Mouse (Mus musculus): ENCODE measurements around the gene Rnft1. TPM values are rescaled to one million over a fixed set of nuclear protein-coding genes. Genes with fewer than 3 reads are reported as not detected.
A peak's percentile ranks its signal among the peaks of the same experiment; 100 is the strongest.

Rnft1 gene
- total RNA-seq, 2 experiments from 2014 or later, result 42.1 to 45.2 TPM

DNA sequence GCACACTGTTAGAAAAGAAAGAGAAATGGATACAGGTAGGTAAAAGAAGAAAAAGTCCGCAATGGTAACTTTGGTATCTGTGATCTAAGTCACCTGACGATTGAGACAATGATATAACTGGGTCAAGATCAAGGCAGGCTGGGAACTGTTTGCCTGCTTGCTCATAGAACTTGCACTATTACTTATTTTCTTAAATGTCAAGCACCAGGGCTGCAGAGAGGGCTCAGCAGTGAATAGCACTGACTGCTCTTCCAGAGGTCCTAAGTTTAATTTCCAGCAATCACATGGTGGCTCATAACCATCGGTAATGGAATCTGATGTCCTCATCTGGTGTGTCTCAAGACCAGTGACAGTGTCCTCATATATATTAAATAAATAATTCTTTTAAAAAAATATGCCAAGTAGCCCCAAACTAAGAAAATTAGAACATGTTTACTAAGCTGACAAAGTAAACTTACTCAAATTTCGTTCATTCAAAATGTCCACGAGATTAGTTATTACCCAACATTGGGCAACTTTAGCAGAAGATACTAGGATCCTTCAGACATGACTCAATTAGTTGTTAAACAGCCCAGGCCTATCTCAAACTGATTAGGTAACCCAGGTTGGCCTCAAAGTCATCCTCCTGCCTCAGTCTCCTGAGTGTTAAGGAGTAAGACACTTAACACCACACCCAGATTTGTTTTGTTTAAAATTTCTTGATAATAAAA, 49.9 kb downstream of the Rnft1 start:
- intact Hi-C loops (cut with DNase I), result no loop called here
- H3K4me3 ChIP-seq, result no peak overlapping the region
- no peak for TF ChIP-seq CTCF (IDR thresholded peaks at IDR 0.05)
- H3K27ac ChIP-seq, result 0 out of 2 replicates have a peak overlapping the region, but pooled peaks have one; percentile 29
- DNase-seq, result no peak

DNA sequence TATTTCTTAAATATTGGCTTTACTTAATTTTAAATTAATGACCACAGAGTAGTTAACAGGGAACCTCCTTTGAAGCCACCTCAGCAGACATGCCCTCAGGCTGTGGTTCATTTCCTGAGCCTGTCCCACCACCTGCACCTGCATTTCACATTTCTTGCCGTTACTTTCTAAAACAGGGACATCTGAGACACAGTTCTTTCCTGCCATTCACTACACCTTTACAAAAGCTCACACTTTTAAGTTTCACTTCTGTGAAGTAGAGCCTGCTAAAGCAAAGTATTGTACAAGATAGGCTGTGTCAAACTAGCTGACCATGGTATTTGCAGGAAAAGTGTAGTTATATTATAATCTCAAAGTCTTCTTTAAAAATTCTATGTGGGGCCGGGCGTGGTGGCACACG, 54.3 kb downstream of the Rnft1 start:
- no peak for TF ChIP-seq CTCF (IDR thresholded peaks at IDR 0.05)
- intact Hi-C loops (cut with DNase I), result no loop called here
- Histone ChIP-seq H3K27ac (no peak overlapping the region), H3K4me3 (no peak overlapping the region)
- no peak for DNase-seq

DNA sequence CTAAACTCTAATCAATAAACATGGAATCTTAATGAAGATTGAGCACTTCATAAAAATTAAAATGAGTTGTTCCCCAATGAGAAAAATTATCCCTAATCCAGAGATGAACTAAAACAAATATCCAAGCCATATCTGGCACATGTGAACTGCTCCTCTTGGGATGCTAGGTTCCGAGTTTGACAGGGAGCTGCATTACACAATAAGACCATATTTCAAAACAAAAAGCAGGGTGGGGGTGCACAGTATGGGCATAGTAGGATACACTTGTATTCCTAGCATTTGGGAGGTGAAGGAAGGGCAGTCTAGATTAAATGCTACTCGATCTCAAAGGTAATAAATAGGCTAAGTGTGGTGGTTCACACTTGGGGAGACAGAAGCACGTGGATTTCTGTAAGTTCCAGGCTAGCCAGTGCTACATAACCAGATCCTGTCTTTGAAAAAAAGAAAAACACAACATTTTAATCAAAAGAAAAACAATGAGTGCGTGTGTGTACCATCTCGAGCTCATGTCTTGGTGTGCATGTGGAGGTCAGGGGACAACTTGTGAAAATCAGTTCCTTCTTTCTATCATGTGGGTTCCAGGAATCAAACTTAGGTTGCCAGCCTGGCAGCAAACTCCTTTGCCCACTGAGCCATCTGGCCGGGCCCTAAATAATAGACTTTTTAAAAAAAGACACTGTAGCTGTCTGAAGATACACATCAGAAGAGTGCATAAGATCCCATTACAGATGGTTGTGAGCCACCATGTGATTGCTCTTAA, 55.4 kb downstream of the Rnft1 start:
- no peak for TF ChIP-seq CTCF (IDR thresholded peaks at IDR 0.05)
- Histone ChIP-seq H3K27ac (no peak overlapping the region), H3K4me3 (no peak overlapping the region)
- intact Hi-C loops (cut with DNase I), result no loop called here
- DNase-seq, result no peak

DNA sequence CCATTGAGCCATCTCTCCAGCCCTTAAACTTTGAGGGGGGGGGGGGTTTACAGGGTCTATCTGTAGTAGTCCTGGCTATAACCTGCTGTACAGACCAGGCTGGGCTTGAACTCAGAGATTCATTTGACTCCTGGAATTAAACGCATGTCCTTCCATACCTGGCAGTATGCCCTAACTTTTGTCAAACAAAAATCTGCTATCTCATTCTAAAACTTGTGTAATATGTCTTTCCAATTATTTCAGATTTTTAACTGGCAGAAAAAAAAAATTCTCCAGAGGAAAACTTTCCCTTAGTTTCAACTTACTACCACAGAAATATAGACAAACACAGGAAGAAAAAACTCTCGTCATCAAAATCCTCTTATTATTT, 56.0 kb downstream of the Rnft1 start:
- intact Hi-C loops (cut with DNase I), result no loop called here
- TF ChIP-seq CTCF (IDR thresholded peaks at IDR 0.05), result no peak
- Histone ChIP-seq H3K27ac (no peak overlapping the region), H3K4me3 (no peak overlapping the region)
- DNase-seq, result no peak

DNA sequence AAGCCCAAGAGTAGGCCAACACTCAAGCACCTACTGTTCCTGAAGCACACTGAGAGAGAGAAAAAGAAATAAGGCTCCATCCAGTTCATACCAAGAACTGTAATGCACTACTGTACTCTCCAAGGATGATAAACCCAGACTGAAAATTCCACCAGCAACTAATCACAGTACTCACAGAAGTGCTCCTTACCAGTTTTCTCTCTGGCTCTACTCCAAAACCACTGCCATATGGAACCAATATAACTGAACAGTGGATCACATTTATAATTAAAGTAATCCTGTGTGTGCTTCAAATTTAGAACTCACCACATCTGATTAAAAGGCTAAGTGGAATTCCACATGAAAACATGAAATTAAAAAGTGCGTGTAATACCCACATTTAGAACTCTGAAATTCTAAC, 58.4 kb downstream of the Rnft1 start:
- no peak for DNase-seq
- intact Hi-C loops (cut with DNase I), result no loop called here
- Histone ChIP-seq H3K4me3 (peak overlapping the region; percentile 96), H3K27ac (peak overlapping the region; percentile 94; the same call in 1 of the 2 replicates)
- TF ChIP-seq CTCF (IDR thresholded peaks at IDR 0.05), result no peak

DNA sequence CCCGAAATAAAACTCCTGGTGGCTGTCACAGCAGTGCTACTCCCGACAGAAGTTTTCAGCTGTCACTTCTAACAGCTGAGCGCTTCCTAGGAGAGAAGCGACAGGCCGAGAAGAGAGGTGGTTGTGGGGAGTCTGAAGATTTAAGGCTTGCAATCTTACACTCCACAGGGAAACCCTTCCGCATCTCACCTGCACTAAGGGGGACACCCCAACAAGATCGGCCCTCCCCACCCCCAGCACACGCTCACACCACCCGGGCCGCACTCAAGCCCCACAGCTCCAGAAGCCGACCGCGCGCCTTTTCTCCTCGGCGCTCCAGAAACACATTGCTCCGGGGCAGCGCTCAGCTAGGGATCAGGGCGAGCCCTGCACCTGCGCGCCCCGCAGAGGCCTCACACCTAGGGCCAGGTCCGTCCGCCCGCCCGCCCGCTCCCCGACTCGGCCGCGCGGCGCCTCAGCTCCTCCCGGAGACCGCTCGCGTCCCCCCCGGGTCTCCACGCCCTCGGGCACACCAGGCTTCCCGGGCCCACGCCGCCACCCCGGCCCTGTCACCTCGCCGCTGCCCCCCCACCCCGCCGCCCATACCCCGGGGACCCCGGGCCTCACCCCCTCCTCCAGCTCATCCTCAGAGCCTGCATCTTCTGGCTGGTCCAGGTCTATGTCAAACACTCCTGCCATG, 59.6 kb downstream of the Rnft1 start:
- Histone ChIP-seq H3K27ac (peak overlapping the region; percentile 94), H3K4me3 (peak overlapping the region; percentile 96)
- intact Hi-C loops (cut with DNase I), result no loop called here
- no peak for TF ChIP-seq CTCF (IDR thresholded peaks at IDR 0.05)
- DNase-seq, result peak; percentile 68

DNA sequence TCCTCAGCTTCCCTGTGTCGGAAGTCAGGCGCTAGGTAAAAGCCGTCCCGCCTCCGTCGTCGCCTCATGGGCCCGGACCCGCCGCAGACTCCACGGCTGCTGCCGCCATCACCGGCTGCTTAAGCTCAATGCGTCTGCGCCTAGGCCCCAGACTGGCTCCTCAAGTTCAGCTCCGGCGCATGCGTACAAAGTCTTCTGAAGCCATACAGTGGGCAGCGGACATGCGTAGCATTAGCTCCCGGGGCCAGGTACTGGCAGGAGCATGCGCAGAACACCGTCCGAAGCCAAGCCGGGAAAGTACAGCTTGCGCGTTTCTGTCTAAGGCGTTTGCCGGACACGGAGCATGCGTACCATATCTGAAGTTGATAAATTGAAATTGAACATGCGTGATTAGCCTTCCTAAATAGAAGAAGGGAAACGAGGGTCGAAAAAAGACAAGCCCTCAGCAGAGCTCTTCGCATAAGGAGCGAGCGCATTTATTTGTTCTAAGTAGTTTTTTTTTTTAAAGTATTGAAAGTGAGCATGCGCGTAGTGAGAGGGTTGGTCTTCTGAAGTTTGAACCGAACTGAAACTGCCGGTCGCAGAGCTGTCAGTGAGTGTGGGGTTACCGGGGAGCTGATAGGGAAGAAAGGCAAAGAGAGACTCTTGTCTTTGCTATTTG, 60.3 kb downstream of the Rnft1 start, which contains the start of the genes Rps6kb1 and Tubd1:
Gene Rps6kb1 (minus strand): TSS at position 167 of the 661 bp plus-strand sequence.
Gene Tubd1 (plus strand): TSS at position 353 of the 661 bp plus-strand sequence.
- intact Hi-C loops (cut with DNase I), result no loop called here
- H3K4me3 ChIP-seq, result peak within 1 kb of the TSS; percentile 96
- no peak for TF ChIP-seq CTCF (IDR thresholded peaks at IDR 0.05)
- H3K27ac ChIP-seq, result peak within 1 kb of the TSS; percentile 94
- DNase-seq, result peak; percentile 100

DNA sequence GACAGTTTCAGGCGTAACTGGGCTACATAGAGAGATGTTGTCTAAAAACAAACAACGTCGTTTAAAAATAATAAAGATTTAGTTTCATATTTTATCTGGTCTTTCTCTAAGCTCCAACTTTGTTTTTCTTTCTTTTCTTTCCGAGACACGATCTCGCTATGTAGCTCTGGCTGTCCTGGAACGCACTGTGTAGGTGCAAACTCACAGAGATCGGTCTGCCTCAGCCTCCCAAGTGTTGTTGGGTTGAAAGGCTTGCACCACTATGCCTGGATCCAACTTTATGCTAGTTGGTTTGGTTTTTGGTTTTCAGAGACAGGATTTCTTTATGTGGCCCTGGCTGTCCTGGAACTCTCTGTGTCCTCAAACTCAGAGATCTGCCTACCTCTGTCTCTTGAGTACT, 61.1 kb downstream of the Rnft1 start:
- DNase-seq, result no peak
- Histone ChIP-seq H3K27ac (peak overlapping the region; percentile 94), H3K4me3 (peak overlapping the region; percentile 96)
- intact Hi-C loops (cut with DNase I), result no loop called here
- TF ChIP-seq CTCF (IDR thresholded peaks at IDR 0.05), result no peak

DNA sequence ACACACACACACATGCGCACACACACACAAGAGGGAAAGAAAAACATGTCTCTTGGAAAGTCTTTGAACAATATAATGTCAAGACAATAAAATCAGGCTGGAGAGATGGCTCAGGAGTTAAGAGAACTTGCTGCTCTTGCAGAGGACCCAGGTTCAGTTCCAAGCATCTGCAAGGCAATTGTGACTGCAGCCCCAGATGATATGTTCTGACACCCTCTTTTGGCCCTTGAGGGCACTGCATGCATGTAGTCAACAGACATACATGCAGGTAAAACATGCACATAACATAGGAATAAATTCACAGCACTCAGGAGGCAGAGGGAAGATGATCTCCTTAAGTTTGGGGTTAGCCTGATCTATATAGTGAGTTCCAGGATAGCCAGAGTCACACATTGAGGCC, 63.0 kb downstream of the Rnft1 start:
- Histone ChIP-seq H3K4me3 (no peak overlapping the region), H3K27ac (no peak overlapping the region)
- peak; percentile 25; the same call in 1 of the 2 replicates for TF ChIP-seq CTCF (IDR thresholded peaks at IDR 0.05)
- DNase-seq, result no peak
- intact Hi-C loops (cut with DNase I), result no loop called here

Other genes with a start within 250 kb of the Rnft1 start
- gene Ints2, start 227.1 kb upstream of the Rnft1 start, total RNA-seq (2021), result 1 to 10 TPM; 2.3 to 5.5 TPM
- 10 to 100 TPM; 42.3 to 43.0 TPM for gene Med13, start 127.1 kb upstream of the Rnft1 start, total RNA-seq (2021)
- 10 to 100 TPM; 21.1 to 22.3 TPM for gene Rps6kb1, start 60.1 kb downstream of the Rnft1 start, total RNA-seq (2021)
- gene Tubd1, start 60.3 kb downstream of the Rnft1 start, total RNA-seq (2021), result 1 to 10 TPM; 6.9 to 8.5 TPM
- gene Vmp1, start 199.2 kb downstream of the Rnft1 start, total RNA-seq (2021), result 100 to 1,000 TPM in 1 of 2 experiments, 10 to 100 TPM in 1; 84.0 to 115 TPM
- 1 to 10 TPM; 6.0 to 7.9 TPM for gene Ptrh2, start 199.3 kb downstream of the Rnft1 start, total RNA-seq (2021)